Mouse (Mus musculus): ENCODE measurements around the gene Adap2.

GRCm38 (mm10) chr11:80171884-80172283 is 18.0 kb downstream of the Adap2 start:
- TF ChIP-seq CTCF (IDR thresholded peaks at IDR 0.05; ENCODE audit: insufficient read depth, low read depth, low read length) = no peak
- TF ChIP-seq POLR2A (IDR thresholded peaks at IDR 0.05; ENCODE audit: insufficient read depth, low read depth, low read length) = no peak
